Mouse (Mus musculus) liver, embryonic 14.5 days (tissue): ENCODE measurements around the gene Tmem238l.

Experiments used
- CTCF ChIP-seq: IDR thresholded peaks from 2 replicates; pipeline ENCODE4 v1.5.1; 2016; ENCODE audit warnings: antibody characterized with exemption, low read depth, control low read depth
- EP300 ChIP-seq: IDR thresholded peaks from 2 replicates; pipeline ENCODE4 v1.6.1; 2016; ENCODE audit warnings: antibody characterized with exemption, low read depth

- no peak for TF ChIP-seq CTCF
- no peak for TF ChIP-seq EP300
Measured at GRCm38 (mm10) chr11:66961447-66962176, 5.2 kb downstream of the Tmem238l start.
